Comparison of ENCODE assay signal across 1 mouse cellular context in genomic region chr15:89128382-89129350, GRCm38 (mm10).
A peak's percentile ranks its signal among the peaks of the same experiment; 100 is the strongest.
TF ChIP-seq lines count a peak whose summit lies in the region.

Hdac10 (minus strand) TSS chr15:89128700.

TF ChIP-seq in CH12.LX, 34 proteins besides CTCF, POLR2A, EP300 and RAD21 (continued from another document):
- TF ChIP-seq POLR2AphosphoS2 (IDR thresholded peaks at IDR 0.05; ENCODE audit: low read depth, low read length) (peak; percentile 38; the same call in 1 of the 2 replicates), IRF4 (IDR thresholded peaks at IDR 0.05; ENCODE audit: low read depth, low read length) (no peak; the same call in 1 of the 2 replicates), ZNF384 (IDR thresholded peaks at IDR 0.05; ENCODE audit: low read depth, low read length) (no peak), PAX5 (IDR thresholded peaks at IDR 0.05; ENCODE audit: low read length) (no peak), CHD1 (IDR thresholded peaks at IDR 0.05; ENCODE audit: low read depth, low read length) (no peak), GABPA (IDR thresholded peaks at IDR 0.05; ENCODE audit: insufficient replicate concordance, low read depth, low read length) (no peak), TCF12 (IDR thresholded peaks at IDR 0.05; ENCODE audit: low read depth, low read length) (no peak; the same call in 1 of the 2 replicates), ELF1 (IDR thresholded peaks at IDR 0.05; ENCODE audit: low read depth, low read length) (peak; percentile 92), USF1 (IDR thresholded peaks at IDR 0.05; ENCODE audit: low read depth, low read length) (no peak), BHLHE40 (IDR thresholded peaks at IDR 0.05; ENCODE audit: low read depth, low read length) (peak; percentile 58), JUND (conservative IDR thresholded peaks at IDR 0.05; ENCODE audit: low read depth, low read length) (no peak), CHD2 (IDR thresholded peaks at IDR 0.05; ENCODE audit: low read length) (0 out of 2 replicates have a peak, but pooled peaks have one; percentile 10), MYC (IDR thresholded peaks at IDR 0.05; ENCODE audit: low read depth, low read length) (0 out of 2 replicates have a peak, but pooled peaks have one; percentile 36), TBP (conservative IDR thresholded peaks at IDR 0.05; ENCODE audit: low read depth, low read length) (no peak), HCFC1 (IDR thresholded peaks at IDR 0.05; ENCODE audit: low read depth, low read length) (peak; percentile 71)
